Mouse (Mus musculus) testis, postnatal 10 days (tissue): ENCODE results near the gene Fcgr4.
"Not testable (repeated sequence)": the region's sequence is repeated elsewhere in the genome, so short reads cannot be mapped to it uniquely, and the experiment has no call there.

Source experiments
- DNase-seq: peaks from one replicate; pipeline ENCODE4 v3.0.0; 2021; ENCODE audit warnings: low spot score

The Fcgr4 gene

GRCm38 (mm10) chr1:171018737-171019136 lies at the start of gene Fcgr4:
Gene Fcgr4 (plus strand): TSS chr1:171018920.
- DNase-seq, result no peak

GRCm38 (mm10) chr1:170972494-170972893 lies 46.2 kb upstream of the Fcgr4 start:
- no peak for DNase-seq

GRCm38 (mm10) chr1:170972936-170973335 lies 45.8 kb upstream of the Fcgr4 start:
- no peak for DNase-seq

GRCm38 (mm10) chr1:170974171-170974570 lies 44.5 kb upstream of the Fcgr4 start:
- no peak for DNase-seq

- DNase-seq, result no peak
Measured at GRCm38 (mm10) chr1:170974736-170975135, 44.0 kb upstream of the Fcgr4 start.

- not testable (repeated sequence) for DNase-seq
Measured at GRCm38 (mm10) chr1:170975350-170975749, 43.4 kb upstream of the Fcgr4 start.

GRCm38 (mm10) chr1:170975751-170976161 lies 43.0 kb upstream of the Fcgr4 start:
- DNase-seq, result no peak

GRCm38 (mm10) chr1:170976447-170976846 lies 42.3 kb upstream of the Fcgr4 start, which contains the start of gene Fcgr2b:
Gene Fcgr2b (minus strand): TSS chr1:170976547.
- DNase-seq, result no peak

- no peak for DNase-seq
Measured at GRCm38 (mm10) chr1:170978601-170979000, 40.1 kb upstream of the Fcgr4 start.

GRCm38 (mm10) chr1:170981679-170982078 lies 37.0 kb upstream of the Fcgr4 start:
- DNase-seq, result not testable (repeated sequence)

GRCm38 (mm10) chr1:170982301-170982700 lies 36.4 kb upstream of the Fcgr4 start:
- DNase-seq, result no peak

- no peak for DNase-seq
Measured at GRCm38 (mm10) chr1:170983066-170983465, 35.7 kb upstream of the Fcgr4 start.

GRCm38 (mm10) chr1:170985092-170985491 lies 33.6 kb upstream of the Fcgr4 start:
- no peak for DNase-seq

- DNase-seq, result no peak
Measured at GRCm38 (mm10) chr1:170985861-170986260, 32.9 kb upstream of the Fcgr4 start.

GRCm38 (mm10) chr1:170989656-170990055 lies 29.1 kb upstream of the Fcgr4 start:
- peak; percentile 44 for DNase-seq

GRCm38 (mm10) chr1:170992550-170992949 lies 26.2 kb upstream of the Fcgr4 start:
- DNase-seq, result peak; percentile 49

GRCm38 (mm10) chr1:170996034-170996433 lies 22.7 kb upstream of the Fcgr4 start:
- DNase-seq, result no peak

- DNase-seq, result peak; percentile 70
Measured at GRCm38 (mm10) chr1:170996753-170997152, 22.0 kb upstream of the Fcgr4 start.

GRCm38 (mm10) chr1:170997756-170998655 lies 20.7 kb upstream of the Fcgr4 start:
- DNase-seq, result no peak

- no peak for DNase-seq
Measured at GRCm38 (mm10) chr1:170999811-171000210, 18.9 kb upstream of the Fcgr4 start.

GRCm38 (mm10) chr1:171005081-171005480 lies 13.6 kb upstream of the Fcgr4 start:
- DNase-seq, result no peak

GRCm38 (mm10) chr1:171005586-171005985 lies 13.1 kb upstream of the Fcgr4 start:
- DNase-seq, result no peak

- DNase-seq, result no peak
Measured at GRCm38 (mm10) chr1:171006335-171006734, 12.4 kb upstream of the Fcgr4 start.

GRCm38 (mm10) chr1:171006905-171007304 lies 11.8 kb upstream of the Fcgr4 start:
- peak; percentile 45 for DNase-seq
